Mouse (Mus musculus) lung, adult 18-20 months (tissue): Measurements from ENCODE around the gene BC048562.
A peak's percentile ranks its signal among the peaks of the same experiment; 100 is the strongest.

Experiments used
- DNase-seq, 2 experiments: peaks; one replicate each; pipeline ENCODE4 v3.0.0; 2022; ENCODE audit warnings: mixed read lengths in 2 of 2

The BC048562 gene

GRCm38 (mm10) chr9:108481520-108482210 is 45.4 kb downstream of the BC048562 start:
- DNase-seq, result no peak

- no peak for DNase-seq
Measured at GRCm38 (mm10) chr9:108483051-108483790, 46.9 kb downstream of the BC048562 start.

GRCm38 (mm10) chr9:108484021-108484420 is 47.7 kb downstream of the BC048562 start:
- DNase-seq, result no peak

- no peak for DNase-seq
Measured at GRCm38 (mm10) chr9:108485301-108485875, 49.1 kb downstream of the BC048562 start.

GRCm38 (mm10) chr9:108486973-108487530 is 50.8 kb downstream of the BC048562 start:
- DNase-seq, result no peak

GRCm38 (mm10) chr9:108488403-108488802 is 52.1 kb downstream of the BC048562 start:
- no peak for DNase-seq

- DNase-seq, result no peak
Measured at GRCm38 (mm10) chr9:108489215-108489614, 52.9 kb downstream of the BC048562 start.

- no peak for DNase-seq
Measured at GRCm38 (mm10) chr9:108489702-108490558, 53.6 kb downstream of the BC048562 start.

GRCm38 (mm10) chr9:108490559-108491285 is 54.4 kb downstream of the BC048562 start, which contains the start of gene Usp19:
Usp19 (plus strand) TSS chr9:108490602.
- peak; percentile 98 for DNase-seq

- DNase-seq, result no peak
Measured at GRCm38 (mm10) chr9:108491286-108491580, 55.0 kb downstream of the BC048562 start.

- DNase-seq, result peak; percentile 33 to 34
Measured at GRCm38 (mm10) chr9:108492043-108492750, 55.9 kb downstream of the BC048562 start.

- DNase-seq, result no peak
Measured at GRCm38 (mm10) chr9:108493246-108493645, 57.0 kb downstream of the BC048562 start.

GRCm38 (mm10) chr9:108494146-108494825 is 58.0 kb downstream of the BC048562 start:
- no peak for DNase-seq

GRCm38 (mm10) chr9:108494905-108495304 is 58.6 kb downstream of the BC048562 start:
- no peak for DNase-seq
